In genomic region chr4:155163320-155163651, GRCm38 (mm10) we compare ENCODE assay signal across 9 mouse cellular contexts. TPM values are rescaled to one million over a fixed set of nuclear protein-coding genes. Genes with fewer than 3 reads are reported as not detected.
DNase-seq lines count a peak whose midpoint lies in the region; ATAC-seq and TF ChIP-seq lines count a peak whose summit lies in the region.
"Had no signal": no experiment of that assay in that cellular context is flagged by ENCODE, and none has a peak within 500 bp of the region (broad histone marks: within the 10 kb centered on the region; RNA-seq: fewer than 3 reads in every experiment).

No protein-coding gene starts in this region.

- TF ChIP-seq EP300 in lung, postnatal 0 days (IDR thresholded peaks at IDR 0.05) = no peak

- TF ChIP-seq CTCF in lung, postnatal 0 days (IDR thresholded peaks at IDR 0.05) = no peak

- H3K4me1 ChIP-seq in forebrain, embryonic 10.5 days = peaks cover 57% of the 10 kb centered on the region
- H3K4me1 ChIP-seq in forebrain, embryonic 16.5 days (replicated peaks; ENCODE audit: control insufficient read depth, insufficient read depth, low read length) = peaks cover 12% of the 10 kb centered on the region
- peaks cover 45% of the 10 kb centered on the region for H3K4me1 ChIP-seq in lung, postnatal 0 days (ENCODE audit: insufficient read depth, low read depth, low read length)
- H3K4me1 ChIP-seq in hindbrain, embryonic 13.5 days (replicated peaks) = peaks cover 69% of the 10 kb centered on the region

- peaks cover 36% of the 10 kb centered on the region for H3K36me3 ChIP-seq in forebrain, embryonic 10.5 days (replicated peaks)
- peaks cover 7% of the 10 kb centered on the region; the same call in 1 of the 2 replicates for H3K36me3 ChIP-seq in forebrain, embryonic 16.5 days (ENCODE audit: control insufficient read depth, insufficient read depth)
- peaks cover 12% of the 10 kb centered on the region; the same call in 1 of the 2 replicates for H3K36me3 ChIP-seq in lung, postnatal 0 days (ENCODE audit: insufficient read depth, low read length)
- H3K36me3 ChIP-seq in hindbrain, embryonic 13.5 days = peaks cover 15% of the 10 kb centered on the region

- no peak overlapping the region for H3K4me2 ChIP-seq in forebrain, embryonic 16.5 days (ENCODE audit: low read length)
- 0 out of 2 replicates have a peak overlapping the region, but pooled peaks have one; percentile 9 for H3K4me2 ChIP-seq in lung, postnatal 0 days (replicated peaks; ENCODE audit: low read depth, low read length)
- no peak overlapping the region for H3K4me2 ChIP-seq in hindbrain, embryonic 13.5 days

- DNase-seq in forebrain, embryonic 10.5 days (ENCODE audit: extremely low spot score, low spot score) = no peak
- DNase-seq in lung, postnatal 0 days (ENCODE audit: low spot score) = no peak
- no peak for DNase-seq in lung, postnatal 4 days
- no peak for DNase-seq in layer of hippocampus, postnatal 25 days (ENCODE audit: extremely low spot score in 1 of 2, low spot score in 1 of 2)
- DNase-seq in left cerebral cortex, adult 18-20 months (ENCODE audit: low spot score in 2 of 2) = no peak
- DNase-seq: right cerebral cortex, postnatal 4 days had no signal

- 52% methylated on average over 4 of the region's 4 CpGs for WGBS in forebrain, embryonic 10.5 days
- 58% methylated on average over 4 of the region's 4 CpGs for WGBS in forebrain, embryonic 16.5 days
- WGBS in lung, postnatal 0 days = 34% methylated on average over 4 of the region's 4 CpGs
- WGBS in hindbrain, embryonic 13.5 days = 57% methylated on average over 4 of the region's 4 CpGs

- H3K27me3 ChIP-seq in forebrain, embryonic 10.5 days (ENCODE audit: poor library complexity, severe bottlenecking) = no peaks in the 10 kb centered on the region
- no peaks in the 10 kb centered on the region for H3K27me3 ChIP-seq in forebrain, embryonic 16.5 days (replicated peaks; ENCODE audit: control insufficient read depth, insufficient read depth, low read length)
- H3K27me3 ChIP-seq in lung, postnatal 0 days (replicated peaks; ENCODE audit: insufficient read depth, low read length) = no peaks in the 10 kb centered on the region
- H3K27me3 ChIP-seq in hindbrain, embryonic 13.5 days = no peaks in the 10 kb centered on the region

- no peak for ATAC-seq in forebrain, embryonic 16.5 days
- no peak for ATAC-seq in lung, postnatal 0 days
- ATAC-seq in hindbrain, embryonic 13.5 days (ENCODE audit: low FRiP score) = no peak
- ATAC-seq in monocyte, adult 5-6 weeks (replicated peaks; ENCODE audit: insufficient number of reproducible peaks, low FRiP score, low TSS enrichment, poor library complexity, severe bottlenecking) = peak; percentile 42

- no peak overlapping the region for H3K4me3 ChIP-seq in forebrain, embryonic 10.5 days
- H3K4me3 ChIP-seq in forebrain, embryonic 16.5 days (replicated peaks; ENCODE audit: low read length) = no peak overlapping the region
- no peak overlapping the region for H3K4me3 ChIP-seq in lung, postnatal 0 days (ENCODE audit: low read depth, low read length)
- no peak overlapping the region for H3K4me3 ChIP-seq in hindbrain, embryonic 13.5 days

- H3K9ac ChIP-seq in forebrain, embryonic 16.5 days (replicated peaks; ENCODE audit: low read depth, low read length) = no peak overlapping the region
- no peak overlapping the region for H3K9ac ChIP-seq in lung, postnatal 0 days (replicated peaks; ENCODE audit: low read depth)
- H3K9ac ChIP-seq in hindbrain, embryonic 13.5 days = peak overlapping the region; percentile 43; the same call in 1 of the 2 replicates

- H3K27ac ChIP-seq in forebrain, embryonic 10.5 days = peak overlapping the region; percentile 58
- H3K27ac ChIP-seq in forebrain, embryonic 16.5 days (ENCODE audit: low read length) = no peak overlapping the region
- H3K27ac ChIP-seq in lung, postnatal 0 days (ENCODE audit: low read length) = peak overlapping the region; percentile 79
- peak overlapping the region; percentile 46 for H3K27ac ChIP-seq in hindbrain, embryonic 13.5 days

- no peaks in the 10 kb centered on the region for H3K9me3 ChIP-seq in forebrain, embryonic 10.5 days
- H3K9me3 ChIP-seq in forebrain, embryonic 16.5 days (ENCODE audit: control insufficient read depth, low read length) = no peaks in the 10 kb centered on the region
- H3K9me3 ChIP-seq in lung, postnatal 0 days (ENCODE audit: low read length) = no peaks in the 10 kb centered on the region
- no peaks in the 10 kb centered on the region for H3K9me3 ChIP-seq in hindbrain, embryonic 13.5 days

RNA-seq across cellular contexts. Expression of gene Ski, which starts 59.1 kb away (rescaled TPM):
- polyA plus RNA-seq in forebrain, embryonic 10.5 days (2016; fragmentation: Nextera tagmentation; extraction: Ambion mirVana) = 8.6 and 9.7 TPM in 2 replicates
- polyA plus RNA-seq in forebrain, embryonic 16.5 days (2015; fragmentation: Nextera tagmentation; extraction: Ambion mirVana) = 15.8 and 16.0 TPM in 2 replicates
- polyA plus RNA-seq in lung, postnatal 0 days (2015; fragmentation: Nextera tagmentation; extraction: Ambion mirVana) = 22.6 and 23.2 TPM in 2 replicates
- 10.3 and 10.4 TPM in 2 replicates for polyA plus RNA-seq in hindbrain, embryonic 13.5 days (2015; fragmentation: Nextera tagmentation; extraction: Ambion mirVana)
- total RNA-seq in monocyte, adult 5-6 weeks (2017) = 13.5 to 26.2 TPM (median 17.7 TPM) in 3 replicates
- total RNA-seq in layer of hippocampus, postnatal 25 days (2021) = 100 to 1,000 TPM; 119 to 129 TPM
- total RNA-seq in left cerebral cortex, adult 18-20 months (2021) = 100 to 1,000 TPM; 115 to 128 TPM
